Mouse (Mus musculus): ENCODE data around the gene Fmnl3. TPM values are rescaled to one million over a fixed set of nuclear protein-coding genes. Genes with fewer than 3 reads are reported as not detected.

The Fmnl3 gene
- polyA plus RNA-seq, 1 experiment = 10.7 TPM

DNA sequence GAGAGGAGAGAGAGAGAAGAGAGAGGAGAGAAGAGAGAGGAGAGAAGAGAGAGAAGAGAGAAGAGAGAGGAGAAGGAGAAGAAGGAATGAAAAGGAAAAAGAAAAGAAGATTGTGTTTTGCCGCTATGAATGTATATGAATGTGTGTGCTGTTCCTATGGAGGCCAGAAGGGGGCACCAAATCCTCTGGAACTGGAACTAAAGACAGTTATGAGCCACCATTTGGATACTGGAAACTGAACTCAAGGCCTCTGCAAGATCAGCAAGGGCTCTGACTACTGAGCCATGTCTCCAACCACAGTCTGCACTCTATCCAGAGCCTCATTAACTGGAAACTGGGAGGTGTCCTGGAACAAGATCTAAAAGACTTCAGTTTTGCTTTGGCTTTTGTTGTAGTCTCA lies 43.3 kb downstream of the Fmnl3 start:
- H3K27ac ChIP-seq (ENCODE audit: insufficient read depth, low read length) = no peak overlapping the region
- H3K27me3 ChIP-seq (ENCODE audit: control insufficient read depth, insufficient read depth, low read length) = no peaks in the 10 kb centered on the region
- H3K4me1 ChIP-seq (ENCODE audit: control insufficient read depth, insufficient read depth, low read length) = no peaks in the 10 kb centered on the region
- WGBS = 91% methylated on average over 1 of the region's 1 CpGs
- DNase-seq = no peak
- H3K4me3 ChIP-seq (replicated peaks; ENCODE audit: insufficient read depth, low read depth, low read length) = no peak overlapping the region
- TF ChIP-seq POLR2A (IDR thresholded peaks at IDR 0.05; ENCODE audit: borderline replicate concordance, insufficient read depth, low read length) (no peak), CTCF (IDR thresholded peaks at IDR 0.05; ENCODE audit: borderline replicate concordance, insufficient read depth, low read depth, low read length) (peak; percentile 23; the same call in 1 of the 2 replicates)

DNA sequence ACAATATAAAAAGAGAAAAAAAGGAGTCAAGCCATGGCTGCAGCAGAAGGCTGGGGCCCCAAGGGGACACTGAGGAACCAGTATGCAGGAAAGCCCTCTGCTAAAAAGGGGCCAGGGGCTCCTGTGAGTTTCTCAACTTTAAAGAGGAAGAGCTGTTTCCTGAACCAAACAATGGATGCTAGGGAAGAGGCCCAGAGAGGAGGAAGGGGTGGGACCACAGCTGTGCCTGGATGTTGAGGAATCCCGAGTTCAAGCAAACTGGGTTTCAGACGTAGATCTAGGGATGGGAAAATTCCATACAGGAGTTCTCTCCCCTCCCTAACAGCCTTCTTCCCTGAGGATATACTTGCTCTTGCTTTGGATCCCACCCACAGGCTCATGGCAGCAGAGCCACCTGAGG lies 43.9 kb downstream of the Fmnl3 start:
- H3K27me3 ChIP-seq (ENCODE audit: control insufficient read depth, insufficient read depth, low read length) = no peaks in the 10 kb centered on the region
- H3K4me3 ChIP-seq (replicated peaks; ENCODE audit: insufficient read depth, low read depth, low read length) = no peak overlapping the region
- 0 out of 2 replicates have a peak, but pooled peaks cover 2% of the 10 kb centered on the region for H3K4me1 ChIP-seq (ENCODE audit: control insufficient read depth, insufficient read depth, low read length)
- TF ChIP-seq POLR2A (IDR thresholded peaks at IDR 0.05; ENCODE audit: borderline replicate concordance, insufficient read depth, low read length) (no peak), CTCF (IDR thresholded peaks at IDR 0.05; ENCODE audit: borderline replicate concordance, insufficient read depth, low read depth, low read length) (no peak)
- no peak for DNase-seq
- no peak overlapping the region for H3K27ac ChIP-seq (ENCODE audit: insufficient read depth, low read length)
- WGBS = 68% methylated on average over 2 of the region's 2 CpGs

DNA sequence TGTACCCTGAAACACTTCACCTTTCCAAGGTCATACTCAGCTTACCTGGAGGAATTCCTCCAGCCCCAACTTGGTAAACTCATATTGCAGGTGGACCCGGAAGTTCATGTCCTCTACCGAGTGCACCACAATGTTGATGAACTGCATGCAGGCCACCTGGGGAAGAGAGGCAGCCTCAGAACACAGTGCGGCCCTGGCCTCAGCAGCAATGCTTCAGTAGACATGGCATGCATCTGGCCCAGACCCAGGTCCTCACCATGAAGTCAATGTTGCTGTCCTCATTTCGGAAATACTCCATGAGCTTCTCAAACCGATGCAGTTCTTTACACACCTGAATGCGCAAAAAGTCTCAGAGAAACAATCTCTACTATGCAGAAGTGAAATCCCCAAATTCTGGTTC lies 44.7 kb downstream of the Fmnl3 start:
- WGBS = 51% methylated on average over 6 of the region's 6 CpGs

DNA sequence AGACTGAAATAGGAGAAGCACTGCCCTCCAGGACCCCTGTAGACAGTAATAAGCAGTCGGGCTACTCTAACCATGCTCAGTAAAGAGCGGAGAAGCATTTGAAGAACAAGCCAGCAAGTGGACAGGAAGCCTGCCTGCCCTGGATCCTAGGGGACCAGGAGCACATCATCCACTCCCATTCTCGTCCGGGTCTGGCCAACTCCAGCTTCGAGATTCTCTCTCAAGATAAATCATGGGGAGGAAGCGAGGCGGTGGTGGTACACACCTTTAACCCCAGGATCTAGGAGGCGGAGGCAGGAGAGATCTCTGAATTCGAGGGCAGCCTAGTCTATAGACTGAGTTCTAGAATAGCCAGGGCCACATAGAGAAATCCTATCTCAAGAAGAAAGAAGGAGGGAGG lies 46.1 kb downstream of the Fmnl3 start:
- H3K27me3 ChIP-seq (ENCODE audit: control insufficient read depth, insufficient read depth, low read length) = no peaks in the 10 kb centered on the region
- no peak for TF ChIP-seq CTCF (IDR thresholded peaks at IDR 0.05; ENCODE audit: borderline replicate concordance, insufficient read depth, low read depth, low read length)
- 91% methylated on average over 9 of the region's 9 CpGs for WGBS

More for the DNA sequence above, 44.7 kb downstream of the Fmnl3 start:
- 0 out of 2 replicates have a peak, but pooled peaks cover 3% of the 10 kb centered on the region for H3K4me1 ChIP-seq (ENCODE audit: control insufficient read depth, insufficient read depth, low read length)
- no peak overlapping the region for H3K4me3 ChIP-seq (replicated peaks; ENCODE audit: insufficient read depth, low read depth, low read length)
- TF ChIP-seq CTCF (IDR thresholded peaks at IDR 0.05; ENCODE audit: borderline replicate concordance, insufficient read depth, low read depth, low read length) (no peak), POLR2A (IDR thresholded peaks at IDR 0.05; ENCODE audit: borderline replicate concordance, insufficient read depth, low read length) (no peak)
- no peak overlapping the region for H3K27ac ChIP-seq (ENCODE audit: insufficient read depth, low read length)
- DNase-seq = no peak
- H3K27me3 ChIP-seq (ENCODE audit: control insufficient read depth, insufficient read depth, low read length) = no peaks in the 10 kb centered on the region

DNA sequence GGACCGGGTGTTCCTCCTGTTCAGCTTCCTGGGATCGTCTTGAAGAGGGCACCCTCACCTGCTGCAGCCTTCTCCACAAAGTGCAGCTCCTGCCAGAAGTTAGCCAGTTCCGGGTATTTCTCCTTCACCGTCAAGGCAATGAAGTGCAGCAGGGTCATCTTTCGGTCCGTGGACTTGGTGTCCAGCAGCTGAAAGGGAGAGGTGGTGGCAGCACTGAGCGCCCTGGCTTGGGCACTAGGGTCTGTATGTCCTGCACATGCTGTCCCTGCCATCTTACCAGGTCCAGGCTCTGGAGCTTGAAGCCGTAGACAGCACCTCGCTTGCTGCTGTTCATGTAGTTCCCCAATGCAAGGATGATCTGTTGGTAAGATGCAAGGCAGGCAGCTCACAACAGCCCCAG lies 49.3 kb downstream of the Fmnl3 start:
- 84% methylated on average over 9 of the region's 9 CpGs for WGBS
- no peak for DNase-seq
- H3K4me3 ChIP-seq (replicated peaks; ENCODE audit: insufficient read depth, low read depth, low read length) = no peak overlapping the region
- TF ChIP-seq CTCF (IDR thresholded peaks at IDR 0.05; ENCODE audit: borderline replicate concordance, insufficient read depth, low read depth, low read length) (no peak), POLR2A (IDR thresholded peaks at IDR 0.05; ENCODE audit: borderline replicate concordance, insufficient read depth, low read length) (no peak)
- H3K27me3 ChIP-seq (ENCODE audit: control insufficient read depth, insufficient read depth, low read length) = no peaks in the 10 kb centered on the region
- no peak overlapping the region for H3K27ac ChIP-seq (ENCODE audit: insufficient read depth, low read length)
- peaks cover 30% of the 10 kb centered on the region for H3K4me1 ChIP-seq (ENCODE audit: control insufficient read depth, insufficient read depth, low read length)

More for the DNA sequence above, 46.1 kb downstream of the Fmnl3 start:
- no peak for DNase-seq
- peaks cover 14% of the 10 kb centered on the region for H3K4me1 ChIP-seq (ENCODE audit: control insufficient read depth, insufficient read depth, low read length)
- H3K27ac ChIP-seq (ENCODE audit: insufficient read depth, low read length) = no peak overlapping the region
- H3K4me3 ChIP-seq (replicated peaks; ENCODE audit: insufficient read depth, low read depth, low read length) = no peak overlapping the region

DNA sequence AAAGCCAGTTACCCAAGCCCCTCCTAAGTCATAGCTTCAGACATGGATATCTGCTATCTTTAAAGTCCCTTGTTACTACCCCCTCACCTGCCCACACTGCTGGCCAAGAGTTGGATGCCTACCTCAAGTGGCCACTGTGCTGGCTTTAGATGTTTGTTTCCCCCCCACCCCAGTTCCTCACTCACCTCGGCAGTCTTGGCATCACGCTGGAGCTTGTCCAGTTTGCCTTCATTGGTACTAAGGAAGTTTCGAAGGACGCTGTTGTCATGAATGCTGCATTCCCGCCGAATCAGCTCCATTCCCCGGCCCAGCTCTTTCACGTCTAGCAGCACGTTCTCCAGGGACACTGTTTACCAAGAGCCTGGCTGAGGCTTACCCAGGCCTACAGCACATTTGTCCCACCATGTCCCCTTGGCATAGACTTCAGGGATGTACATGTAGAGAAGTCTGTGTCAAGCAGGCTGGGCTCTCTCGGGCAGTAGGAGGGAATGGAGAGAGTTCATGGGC lies 50.1 kb downstream of the Fmnl3 start:
- WGBS = 81% methylated on average over 10 of the region's 10 CpGs
- DNase-seq = no peak
- Histone ChIP-seq H3K27ac (ENCODE audit: insufficient read depth, low read length) (peak overlapping the region; percentile 7; the same call in 1 of the 2 replicates), H3K4me1 (ENCODE audit: control insufficient read depth, insufficient read depth, low read length) (peaks cover 30% of the 10 kb centered on the region), H3K4me3 (replicated peaks; ENCODE audit: insufficient read depth, low read depth, low read length) (no peak overlapping the region), H3K27me3 (ENCODE audit: control insufficient read depth, insufficient read depth, low read length) (no peaks in the 10 kb centered on the region)
- TF ChIP-seq CTCF (IDR thresholded peaks at IDR 0.05; ENCODE audit: borderline replicate concordance, insufficient read depth, low read depth, low read length) = no peak
- TF ChIP-seq POLR2A (IDR thresholded peaks at IDR 0.05; ENCODE audit: borderline replicate concordance, insufficient read depth, low read length) = no peak

DNA sequence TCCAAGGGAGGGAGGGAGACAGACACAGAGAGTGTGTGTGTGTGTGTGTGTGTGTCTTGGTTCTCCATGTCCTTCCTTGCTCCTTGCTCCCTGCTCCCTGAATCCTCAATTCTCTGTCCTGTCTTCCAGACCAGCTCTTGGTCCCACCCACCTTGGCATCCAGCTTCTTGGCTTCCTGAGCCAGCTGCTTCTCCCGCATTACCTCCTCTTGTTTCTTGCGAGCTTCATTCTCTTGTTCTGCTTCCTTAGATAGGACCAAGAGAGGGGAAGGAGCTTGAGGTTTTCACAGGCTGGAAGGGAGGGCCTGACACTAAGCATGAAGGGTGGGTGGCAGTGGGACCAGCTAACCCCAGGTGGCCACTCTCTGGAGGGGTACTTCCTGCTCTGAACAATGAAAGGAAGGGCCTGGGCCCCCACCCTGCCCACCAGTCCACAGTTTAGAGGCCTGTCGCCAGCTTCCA lies 50.8 kb downstream of the Fmnl3 start:
- Histone ChIP-seq H3K4me3 (replicated peaks; ENCODE audit: insufficient read depth, low read depth, low read length) (no peak overlapping the region), H3K4me1 (ENCODE audit: control insufficient read depth, insufficient read depth, low read length) (peaks cover 30% of the 10 kb centered on the region), H3K27me3 (ENCODE audit: control insufficient read depth, insufficient read depth, low read length) (no peaks in the 10 kb centered on the region), H3K27ac (ENCODE audit: insufficient read depth, low read length) (peak overlapping the region; percentile 91)
- TF ChIP-seq POLR2A (IDR thresholded peaks at IDR 0.05; ENCODE audit: borderline replicate concordance, insufficient read depth, low read length) (no peak), CTCF (IDR thresholded peaks at IDR 0.05; ENCODE audit: borderline replicate concordance, insufficient read depth, low read depth, low read length) (no peak)
- 34% methylated on average over 3 of the region's 3 CpGs for WGBS
- no peak for DNase-seq

DNA sequence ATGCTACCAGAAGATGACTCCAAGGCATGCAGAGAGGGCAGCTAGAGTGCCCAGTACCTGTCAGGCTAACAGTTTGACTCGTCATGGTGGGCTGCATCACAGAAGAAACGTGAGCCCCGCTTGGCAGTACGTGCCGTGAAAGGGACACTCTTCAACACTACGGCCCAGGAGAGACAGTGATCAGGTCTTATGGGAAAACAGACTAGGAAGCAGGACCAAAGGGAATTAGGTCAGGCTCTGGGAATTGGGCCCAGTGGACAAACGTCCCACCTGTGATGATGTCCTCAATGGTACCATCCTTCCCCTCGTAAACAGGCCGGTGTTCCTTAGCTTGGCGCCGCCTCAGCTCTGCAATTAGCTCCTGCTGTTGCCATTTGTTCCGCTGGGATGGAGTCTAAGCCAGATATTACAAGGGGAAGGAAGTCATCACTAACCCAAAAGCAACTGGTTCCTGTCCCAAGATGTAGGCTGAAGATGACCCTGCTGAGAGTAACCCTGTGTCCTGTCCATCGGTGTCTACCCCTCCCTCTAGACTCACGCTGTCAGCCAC lies 51.3 kb downstream of the Fmnl3 start:
- H3K27ac ChIP-seq (ENCODE audit: insufficient read depth, low read length) = peak overlapping the region; percentile 91
- peaks cover 30% of the 10 kb centered on the region for H3K4me1 ChIP-seq (ENCODE audit: control insufficient read depth, insufficient read depth, low read length)
- peak; percentile 68 to 78 for DNase-seq
- H3K27me3 ChIP-seq (ENCODE audit: control insufficient read depth, insufficient read depth, low read length) = no peaks in the 10 kb centered on the region
- TF ChIP-seq CTCF (IDR thresholded peaks at IDR 0.05; ENCODE audit: borderline replicate concordance, insufficient read depth, low read depth, low read length) (0 out of 2 replicates have a peak, but pooled peaks have one; percentile 14), POLR2A (IDR thresholded peaks at IDR 0.05; ENCODE audit: borderline replicate concordance, insufficient read depth, low read length) (no peak)
- peak overlapping the region; percentile 35 for H3K4me3 ChIP-seq (replicated peaks; ENCODE audit: insufficient read depth, low read depth, low read length)
- WGBS = 14% methylated on average over 14 of the region's 14 CpGs
